Comparison of ENCODE assay signal across 9 mouse cellular contexts in genomic region chr12:11267030-11267429, GRCm38 (mm10). TPM values are rescaled to one million over a fixed set of nuclear protein-coding genes. Genes with fewer than 3 reads are reported as not detected.
DNase-seq lines count a peak whose midpoint lies in the region; ATAC-seq lines count a peak whose summit lies in the region.
"Had no signal": no experiment of that assay in that cellular context is flagged by ENCODE, and none has a peak within 500 bp of the region (broad histone marks: within the 10 kb centered on the region; RNA-seq: fewer than 3 reads in every experiment).

No protein-coding gene starts in this region.

- no peaks in the 10 kb centered on the region for H3K36me3 ChIP-seq in intestine, embryonic 15.5 days

- no peak overlapping the region for H3K27ac ChIP-seq in intestine, embryonic 15.5 days

- ATAC-seq in intestine, embryonic 15.5 days = no peak
- no peak for ATAC-seq in megakaryocyte progenitor cell, adult 5-6 weeks (replicated peaks; ENCODE audit: poor library complexity)

- no peaks in the 10 kb centered on the region for H3K9me3 ChIP-seq in intestine, embryonic 15.5 days

- H3K4me2 ChIP-seq in intestine, embryonic 15.5 days (replicated peaks) = peak overlapping the region; percentile 91

- 6% methylated on average over 4 of the region's 4 CpGs for WGBS in intestine, embryonic 15.5 days

- no peaks in the 10 kb centered on the region for H3K27me3 ChIP-seq in intestine, embryonic 15.5 days (replicated peaks)
- H3K27me3 ChIP-seq: Patski had no signal

- peaks cover 9% of the 10 kb centered on the region; the same call in 1 of the 2 replicates for H3K4me1 ChIP-seq in intestine, embryonic 15.5 days (replicated peaks)

- peak overlapping the region; percentile 95 for H3K9ac ChIP-seq in intestine, embryonic 15.5 days

- H3K4me3 ChIP-seq in intestine, embryonic 15.5 days (replicated peaks) = peak overlapping the region; percentile 92

- DNase-seq in adrenal gland, postnatal 10 days = peak; percentile 10
- DNase-seq in adrenal gland, postnatal 36 days = no peak
- DNase-seq in 3134 (ENCODE audit: extremely low read depth, insufficient read length, low spot score) = peak; percentile 6
- peak; percentile 28 for DNase-seq in embryo, embryonic 11 days
- DNase-seq in mesoderm, embryonic 11.5 days (ENCODE audit: low read depth, low spot score) = peak; percentile 15
- DNase-seq in left cerebral cortex, postnatal 36 days (ENCODE audit: low spot score in 2 of 2) = no peak

- intact Hi-C loops in left cerebral cortex, postnatal 36 days (cut with DNase I) = loop anchor here (5.0 kb wide), 1 partner anchor 70 kb away; no protein-coding TSS in a partner anchor

RNA-seq across cellular contexts. Expression of gene Smc6, which starts 1.3 kb away (rescaled TPM):
- 10 to 100 TPM; 50.0 to 58.1 TPM for total RNA-seq in adrenal gland, postnatal 10 days (2021)
- 10 to 100 TPM; 38.0 to 42.5 TPM for total RNA-seq in adrenal gland, postnatal 36 days (2021)
- 103 and 134 TPM in 2 replicates for polyA plus RNA-seq in intestine, embryonic 15.5 days (2015; fragmentation: Nextera tagmentation; extraction: Ambion mirVana)
- 91.1 and 103 TPM in 2 replicates for total RNA-seq in megakaryocyte progenitor cell, adult 5-6 weeks (2015)
- total RNA-seq in megakaryocyte progenitor cell, adult 5-6 weeks (2017) = 90.7 and 119 TPM in 2 replicates
- total RNA-seq in left cerebral cortex, postnatal 36 days (2021) = 10 to 100 TPM; 24.6 to 29.9 TPM

RNA-seq across cellular contexts. Expression of gene Gen1, which starts 1.4 kb away (rescaled TPM):
- total RNA-seq in adrenal gland, postnatal 10 days (2021) = 1 to 10 TPM; 5.6 to 7.6 TPM
- 1 to 10 TPM; 2.5 to 2.7 TPM for total RNA-seq in adrenal gland, postnatal 36 days (2021)
- polyA plus RNA-seq in intestine, embryonic 15.5 days (2015; fragmentation: Nextera tagmentation; extraction: Ambion mirVana) = 7.3 and 7.7 TPM in 2 replicates
- 21.6 and 25.4 TPM in 2 replicates for total RNA-seq in megakaryocyte progenitor cell, adult 5-6 weeks (2015)
- 17.1 and 28.3 TPM in 2 replicates for total RNA-seq in megakaryocyte progenitor cell, adult 5-6 weeks (2017)
- 1 to 10 TPM; 1.8 to 1.9 TPM for total RNA-seq in left cerebral cortex, postnatal 36 days (2021)

RNA-seq across cellular contexts. Expression of gene Msgn1, which starts 58.3 kb away (rescaled TPM):
- total RNA-seq in adrenal gland, postnatal 10 days (2021) = not detected
- total RNA-seq in adrenal gland, postnatal 36 days (2021) = not detected
- not detected in 2 replicates for polyA plus RNA-seq in intestine, embryonic 15.5 days (2015; fragmentation: Nextera tagmentation; extraction: Ambion mirVana)
- total RNA-seq in megakaryocyte progenitor cell, adult 5-6 weeks (2015) = not detected in 2 replicates
- total RNA-seq in megakaryocyte progenitor cell, adult 5-6 weeks (2017) = 0.71 TPM in 1 of 2 replicates, not detected in the other
- not detected for total RNA-seq in left cerebral cortex, postnatal 36 days (2021)
- polyA plus RNA-seq: Patski had no signal

Comparison
In these comparisons a context has a peak if more than half of its experiments do, and no peak if none do; other contexts are left out.
1. DNase-seq: peak in adrenal gland, postnatal 10 days (single experiment), 3134 (single experiment), embryo, embryonic 11 days (single experiment) and mesoderm, embryonic 11.5 days (single experiment); none in adrenal gland, postnatal 36 days (0 of 2) and left cerebral cortex, postnatal 36 days (0 of 2).